Mouse (Mus musculus) testis, adult 2 months (tissue): ENCODE measurements around the gene Vsir. TPM values are rescaled to one million over a fixed set of nuclear protein-coding genes. Genes with fewer than 3 reads are reported as not detected.

Experiments
- H3K27ac ChIP-seq: fragments of 200-500 bp; 2 replicates; pipeline ENCODE4 v1.5.1; 2012; ENCODE audit warnings: low read depth, low read length; ENCODE audit not compliant: control insufficient read depth, insufficient read depth
- H3K27me3 ChIP-seq: fragments of 200-500 bp; 2 replicates; pipeline ENCODE4 v1.6.1; 2012; ENCODE audit warnings: mild to moderate bottlenecking, low read length, moderate library complexity; ENCODE audit not compliant: control insufficient read depth, insufficient read depth
- H3K36me3 ChIP-seq: fragments of 200-500 bp; 2 replicates; pipeline ENCODE4 v1.6.1; 2012; ENCODE audit warnings: mild to moderate bottlenecking, low read length; ENCODE audit not compliant: control insufficient read depth, insufficient read depth
- H3K4me1 ChIP-seq: fragments of 200-500 bp; 2 replicates; pipeline ENCODE4 v1.6.1; 2012; ENCODE audit warnings: low read length; ENCODE audit not compliant: control insufficient read depth, insufficient read depth
- H3K4me3 ChIP-seq: fragments of 200-500 bp; 2 replicates; pipeline ENCODE4 v1.5.1; 2012; ENCODE audit warnings: low read depth, mild to moderate bottlenecking, low read length, moderate library complexity, mixed read lengths; ENCODE audit not compliant: control insufficient read depth
- CTCF ChIP-seq: fragments of 200-500 bp; IDR thresholded peaks from 2 replicates; pipeline ENCODE4 v1.5.1; 2012; ENCODE audit warnings: low read depth, mild to moderate bottlenecking, inconsistent platforms, low read length, moderate library complexity; ENCODE audit not compliant: control insufficient read depth, insufficient read depth, insufficient replicate concordance
- POLR2A ChIP-seq: fragments of 200-500 bp; IDR thresholded peaks from 2 replicates; pipeline ENCODE4 v1.6.1; 2012; ENCODE audit warnings: low read depth, mild to moderate bottlenecking, inconsistent platforms, low read length, moderate library complexity; ENCODE audit not compliant: control insufficient read depth
- polyA plus RNA-seq: library from polyadenylated mRNA; depleted of rRNA; stranded (reverse); fragments of >200 nt; gene quantifications from 2 replicates; pipeline ENCODE4 v1.2.3, GENCODE M21; 2012

The Vsir gene
- polyA plus RNA-seq, 1 experiment: 3.0 TPM

GRCm38 (mm10) chr10:60373937-60374578 is 27.4 kb downstream of the Vsir start:
- H3K4me1 ChIP-seq: no peaks in the 10 kb centered on the region
- no peaks in the 10 kb centered on the region for H3K27me3 ChIP-seq
- H3K36me3 ChIP-seq: no peaks in the 10 kb centered on the region
- H3K27ac ChIP-seq: no peak overlapping the region
- H3K4me3 ChIP-seq: no peak overlapping the region
- TF ChIP-seq POLR2A: no peak
- TF ChIP-seq CTCF: no peak

- Histone ChIP-seq H3K4me3 (no peak overlapping the region), H3K4me1 (no peaks in the 10 kb centered on the region), H3K36me3 (no peaks in the 10 kb centered on the region), H3K27ac (no peak overlapping the region), H3K27me3 (no peaks in the 10 kb centered on the region)
- TF ChIP-seq POLR2A (no peak), CTCF (no peak)
Observed at GRCm38 (mm10) chr10:60376704-60377103, 30.1 kb downstream of the Vsir start.

GRCm38 (mm10) chr10:60379419-60379957 is 32.8 kb downstream of the Vsir start:
- no peaks in the 10 kb centered on the region for H3K36me3 ChIP-seq
- no peak overlapping the region for H3K4me3 ChIP-seq
- TF ChIP-seq CTCF (no peak), POLR2A (no peak)
- H3K4me1 ChIP-seq: no peaks in the 10 kb centered on the region
- H3K27ac ChIP-seq: no peak overlapping the region
- H3K27me3 ChIP-seq: no peaks in the 10 kb centered on the region

GRCm38 (mm10) chr10:60380229-60380628 is 33.6 kb downstream of the Vsir start:
- TF ChIP-seq POLR2A (no peak), CTCF (no peak)
- H3K4me1 ChIP-seq: no peaks in the 10 kb centered on the region
- H3K4me3 ChIP-seq: no peak overlapping the region
- no peaks in the 10 kb centered on the region for H3K27me3 ChIP-seq
- no peak overlapping the region for H3K27ac ChIP-seq
- no peaks in the 10 kb centered on the region for H3K36me3 ChIP-seq

- TF ChIP-seq POLR2A: no peak
- no peak for TF ChIP-seq CTCF
- H3K27me3 ChIP-seq: no peaks in the 10 kb centered on the region
- no peak overlapping the region for H3K27ac ChIP-seq
- H3K4me1 ChIP-seq: no peaks in the 10 kb centered on the region
- no peak overlapping the region for H3K4me3 ChIP-seq
- H3K36me3 ChIP-seq: no peaks in the 10 kb centered on the region
Observed at GRCm38 (mm10) chr10:60381142-60381925, 34.7 kb downstream of the Vsir start.

GRCm38 (mm10) chr10:60388332-60388731 is 41.7 kb downstream of the Vsir start:
- TF ChIP-seq POLR2A: no peak
- TF ChIP-seq CTCF: no peak
- H3K4me1 ChIP-seq: peaks cover 4% of the 10 kb centered on the region
- H3K4me3 ChIP-seq: no peak overlapping the region
- no peak overlapping the region for H3K27ac ChIP-seq
- no peaks in the 10 kb centered on the region for H3K27me3 ChIP-seq
- H3K36me3 ChIP-seq: no peaks in the 10 kb centered on the region

- Histone ChIP-seq H3K27me3 (no peaks in the 10 kb centered on the region), H3K4me1 (peaks cover 4% of the 10 kb centered on the region)
Observed at GRCm38 (mm10) chr10:60389447-60389865, 42.8 kb downstream of the Vsir start.

More at GRCm38 (mm10) chr10:60389447-60389865, 42.8 kb downstream of the Vsir start:
- no peak overlapping the region for H3K27ac ChIP-seq
- no peak for TF ChIP-seq POLR2A
- TF ChIP-seq CTCF: no peak
- no peaks in the 10 kb centered on the region for H3K36me3 ChIP-seq
- no peak overlapping the region for H3K4me3 ChIP-seq
